Mouse (Mus musculus) hindbrain, postnatal 0 days (tissue): ENCODE measurements at regions not wholly inside any gene's neighbourhood (a gene's known extent, or its start where the extent isn't known, plus 50 kb on each side); places are given as distances from the start of the nearest gene placed in this dataset.
A peak's percentile ranks its signal among the peaks of the same experiment; 100 is the strongest.

Experiments
- ATAC-seq: fragments of 200-750 bp; cut with Nextera tagmentation; 2 replicates; pipeline ENCODE4 v1.8.0; 2017; ENCODE audit warnings: mild to moderate bottlenecking, moderate TSS enrichment, moderate library complexity
- DNase-seq: peaks from one replicate; pipeline ENCODE4 v3.0.0-alpha.2; 2015; ENCODE audit warnings: low spot score
- H3K27ac ChIP-seq: fragments of 300-500 bp; sonication (generic); 2 replicates; pipeline ENCODE4 v1.5.1; 2014; ENCODE audit warnings: mild to moderate bottlenecking
- H3K27me3 ChIP-seq: fragments of 300-500 bp; sonication (generic); 2 replicates; pipeline ENCODE4 v1.6.1; 2014; ENCODE audit warnings: low read length, mixed read lengths; ENCODE audit not compliant: insufficient read depth
- H3K36me3 ChIP-seq: fragments of 300-500 bp; sonication (generic); 2 replicates; pipeline ENCODE4 v1.6.1; 2014; ENCODE audit warnings: low read length, mixed read lengths; ENCODE audit not compliant: insufficient read depth
- H3K4me1 ChIP-seq: fragments of 300-500 bp; sonication (generic); 2 replicates; pipeline ENCODE4 v1.6.1; 2014; ENCODE audit warnings: antibody characterized with exemption, low read length, mixed read lengths; ENCODE audit not compliant: insufficient read depth
- H3K4me2 ChIP-seq: fragments of 300-500 bp; sonication (generic); 2 replicates; pipeline ENCODE4 v1.6.1; 2014; ENCODE audit warnings: low read depth, mild to moderate bottlenecking, low read length, moderate library complexity, mixed read lengths
- H3K4me3 ChIP-seq: fragments of 300-500 bp; sonication (generic); 2 replicates; pipeline ENCODE4 v1.5.1; 2014; ENCODE audit warnings: low read length
- H3K9ac ChIP-seq: fragments of 300-500 bp; sonication (generic); replicated peaks from 2 replicates; pipeline ENCODE4 v1.6.1; 2014; ENCODE audit warnings: mild to moderate bottlenecking, low read length, moderate library complexity, mixed read lengths
- H3K9me3 ChIP-seq: fragments of 300-500 bp; sonication (generic); 2 replicates; pipeline ENCODE4 v1.6.1; 2016; ENCODE audit warnings: low read length, mixed read lengths
- CTCF ChIP-seq: IDR thresholded peaks from 2 replicates; pipeline ENCODE4 v1.5.1; 2016; ENCODE audit warnings: antibody characterized with exemption, control low read depth, low read depth
- WGBS: fragments of 180-500 bp; shearing (Covaris S2); extraction: QIAGEN DNeasy Blood & Tissue Kit; methylation state at CpG from one replicate; pipeline ENCODE4 v1.1.7; 2014; 5-methylcytosine and 5-hydroxymethylcytosine counted together

- H3K4me3 ChIP-seq: no peak overlapping the region
- H3K4me2 ChIP-seq: no peak overlapping the region
- H3K4me1 ChIP-seq: peaks cover 10% of the 10 kb centered on the region
- H3K27ac ChIP-seq: peak overlapping the region; percentile 56; the same call in 1 of the 2 replicates
- TF ChIP-seq CTCF: no peak
- H3K9ac ChIP-seq: no peak overlapping the region
- H3K27me3 ChIP-seq: no peaks in the 10 kb centered on the region
- peak; percentile 68 for DNase-seq
- no peaks in the 10 kb centered on the region for H3K9me3 ChIP-seq
- no peaks in the 10 kb centered on the region for H3K36me3 ChIP-seq
- WGBS: 16% methylated on average over 7 of the region's 7 CpGs
- peak; percentile 48 for ATAC-seq
Observed at GRCm38 (mm10) chr14:76657375-76657774, 100.7 kb upstream of the Serp2 start.

GRCm38 (mm10) chr14:76652356-76653126, 95.9 kb upstream of the Serp2 start:
- H3K27ac ChIP-seq: no peak overlapping the region
- peaks cover 5% of the 10 kb centered on the region for H3K4me1 ChIP-seq
- no peaks in the 10 kb centered on the region for H3K27me3 ChIP-seq
- no peaks in the 10 kb centered on the region for H3K36me3 ChIP-seq
- H3K9ac ChIP-seq: no peak overlapping the region
- DNase-seq (peak; percentile 70), ATAC-seq (peak; percentile 79)
- H3K4me2 ChIP-seq: no peak overlapping the region
- WGBS: 45% methylated on average over 9 of the region's 9 CpGs
- no peak overlapping the region for H3K4me3 ChIP-seq
- no peak for TF ChIP-seq CTCF
- H3K9me3 ChIP-seq: no peaks in the 10 kb centered on the region

- 93% methylated on average over 8 of the region's 8 CpGs for WGBS
- no peaks in the 10 kb centered on the region for H3K4me1 ChIP-seq
Observed at GRCm38 (mm10) chr14:76651096-76651495, 94.4 kb upstream of the Serp2 start.

DNA sequence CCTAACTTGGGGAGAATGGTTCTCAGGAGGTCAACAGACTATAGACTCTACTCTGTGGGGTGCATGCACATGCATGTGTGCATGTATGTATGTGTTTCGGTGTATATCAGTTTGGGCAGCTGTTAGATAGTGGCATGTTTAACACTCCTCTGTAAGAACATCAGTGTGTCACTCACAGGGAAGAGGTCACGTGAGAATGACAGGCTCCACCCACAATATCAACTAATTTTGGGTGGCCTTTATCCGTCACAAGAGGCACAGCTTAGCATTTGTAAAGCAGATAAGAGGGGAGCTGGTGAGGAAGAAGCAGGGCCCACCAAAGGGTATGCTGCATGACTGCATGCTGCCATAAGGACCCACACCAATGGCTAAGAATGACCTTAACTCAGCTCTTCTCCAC, 93.2 kb upstream of the Serp2 start:
- Histone ChIP-seq H3K27me3 (no peaks in the 10 kb centered on the region), H3K9ac (no peak overlapping the region)

More at GRCm38 (mm10) chr14:76651096-76651495, 94.4 kb upstream of the Serp2 start:
- H3K4me2 ChIP-seq: no peak overlapping the region
- H3K9me3 ChIP-seq: no peaks in the 10 kb centered on the region
- no peaks in the 10 kb centered on the region for H3K27me3 ChIP-seq
- H3K27ac ChIP-seq: no peak overlapping the region
- DNase-seq (no peak), ATAC-seq (no peak)
- no peak for TF ChIP-seq CTCF
- no peak overlapping the region for H3K9ac ChIP-seq
- H3K4me3 ChIP-seq: no peak overlapping the region
- H3K36me3 ChIP-seq: no peaks in the 10 kb centered on the region

GRCm38 (mm10) chr14:76644716-76645115, 88.0 kb upstream of the Serp2 start:
- H3K4me2 ChIP-seq: no peak overlapping the region
- H3K27me3 ChIP-seq: no peaks in the 10 kb centered on the region
- 80% methylated on average over 3 of the region's 3 CpGs for WGBS
- no peak for ATAC-seq
- H3K36me3 ChIP-seq: no peaks in the 10 kb centered on the region
- no peak overlapping the region for H3K4me3 ChIP-seq
- H3K9ac ChIP-seq: no peak overlapping the region
- TF ChIP-seq CTCF: no peak
- H3K27ac ChIP-seq: no peak overlapping the region
- no peak for DNase-seq
- no peaks in the 10 kb centered on the region for H3K4me1 ChIP-seq
- no peaks in the 10 kb centered on the region for H3K9me3 ChIP-seq

More for the DNA sequence above, 93.2 kb upstream of the Serp2 start:
- DNase-seq (no peak), ATAC-seq (no peak)
- H3K4me2 ChIP-seq: no peak overlapping the region
- H3K9me3 ChIP-seq: no peaks in the 10 kb centered on the region
- no peaks in the 10 kb centered on the region for H3K36me3 ChIP-seq
- H3K4me3 ChIP-seq: no peak overlapping the region
- no peak for TF ChIP-seq CTCF
- H3K4me1 ChIP-seq: no peaks in the 10 kb centered on the region
- H3K27ac ChIP-seq: no peak overlapping the region
- 94% methylated on average over 3 of the region's 3 CpGs for WGBS

DNA sequence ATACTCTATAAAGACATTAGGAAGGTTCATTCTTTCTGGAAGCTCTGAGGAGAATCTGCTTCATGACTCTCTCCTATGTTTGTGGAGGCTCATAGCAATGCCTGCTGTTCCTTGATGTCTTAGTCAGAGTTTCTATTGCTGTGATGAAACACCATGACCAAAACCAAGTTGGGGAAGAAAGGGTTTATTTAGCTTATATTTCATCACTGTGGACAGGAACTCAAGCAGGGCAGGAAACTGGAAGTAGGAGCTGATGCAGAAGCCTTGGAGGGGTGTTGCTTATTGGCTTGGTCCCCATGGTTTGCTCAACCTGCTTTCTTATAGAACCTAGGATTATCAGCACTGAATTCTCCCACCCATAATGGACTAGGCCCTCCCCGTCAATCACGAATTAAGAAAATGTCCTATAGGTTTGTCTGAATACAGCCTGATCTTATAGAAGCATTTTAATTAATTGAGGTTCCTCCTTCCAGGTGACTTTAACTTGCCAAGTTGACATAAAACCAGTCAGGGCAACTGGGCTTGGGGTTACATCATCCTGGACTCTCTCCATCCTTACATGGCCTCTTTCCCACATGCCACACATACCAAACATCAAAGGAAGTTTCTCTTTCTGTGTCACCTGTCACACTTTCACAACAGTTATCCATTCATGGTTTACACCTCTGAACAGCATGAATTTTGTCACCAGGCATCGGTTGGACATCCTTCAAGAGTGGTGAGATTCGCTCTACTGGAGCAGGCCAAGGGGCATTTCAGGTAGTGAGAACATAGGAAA, 85.3 kb upstream of the Serp2 start:
- 91% methylated on average over 4 of the region's 4 CpGs for WGBS
- H3K9ac ChIP-seq: no peak overlapping the region
- no peak for ATAC-seq
- H3K27ac ChIP-seq: no peak overlapping the region
- no peaks in the 10 kb centered on the region for H3K4me1 ChIP-seq
- H3K36me3 ChIP-seq: no peaks in the 10 kb centered on the region
- no peaks in the 10 kb centered on the region for H3K9me3 ChIP-seq
- H3K27me3 ChIP-seq: no peaks in the 10 kb centered on the region
- no peak for TF ChIP-seq CTCF
- no peak for DNase-seq
- no peak overlapping the region for H3K4me2 ChIP-seq
- no peak overlapping the region for H3K4me3 ChIP-seq

- no peak overlapping the region for H3K9ac ChIP-seq
- H3K27me3 ChIP-seq: no peaks in the 10 kb centered on the region
- H3K9me3 ChIP-seq: no peaks in the 10 kb centered on the region
- peaks cover 7% of the 10 kb centered on the region; the same call in 1 of the 2 replicates for H3K4me1 ChIP-seq
- TF ChIP-seq CTCF: no peak
- H3K4me2 ChIP-seq: no peak overlapping the region
- no peaks in the 10 kb centered on the region for H3K36me3 ChIP-seq
- 47% methylated on average over 6 of the region's 6 CpGs for WGBS
- no peak overlapping the region for H3K4me3 ChIP-seq
- DNase-seq (peak; percentile 22), ATAC-seq (no peak)
- H3K27ac ChIP-seq: no peak overlapping the region
Observed at GRCm38 (mm10) chr14:76633170-76633569, 76.5 kb upstream of the Serp2 start.
